Mouse (Mus musculus): Measurements from ENCODE around the gene Uck2. TPM values are rescaled to one million over a fixed set of nuclear protein-coding genes. Genes with fewer than 3 reads are reported as not detected.
A peak's percentile ranks its signal among the peaks of the same experiment; 100 is the strongest.

The Uck2 gene
- polyA plus RNA-seq, 1 experiment = 66.7 TPM

GRCm38 (mm10) chr1:167232918-167233317 is 52.2 kb downstream of the Uck2 start:
- H3K4me3 ChIP-seq = no peak overlapping the region
- peaks cover 18% of the 10 kb centered on the region for H3K36me3 ChIP-seq (ENCODE audit: control insufficient read depth, insufficient read depth)
- H3K27me3 ChIP-seq (ENCODE audit: control insufficient read depth, insufficient read depth, insufficient read length) = no peaks in the 10 kb centered on the region
- TF ChIP-seq TCF12 (IDR thresholded peaks at IDR 0.05; ENCODE audit: insufficient read depth, poor library complexity, severe bottlenecking) = no peak
- no peak for TF ChIP-seq SRF (IDR thresholded peaks at IDR 0.05; ENCODE audit: control insufficient read depth, insufficient read length, low read depth)
- TF ChIP-seq POLR2AphosphoS2 (IDR thresholded peaks at IDR 0.05; ENCODE audit: insufficient read length, low read depth) = no peak
- TF ChIP-seq USF1 (IDR thresholded peaks at IDR 0.05; ENCODE audit: low read depth) = no peak
- TF ChIP-seq CEBPB (IDR thresholded peaks at IDR 0.05; ENCODE audit: insufficient read depth, poor library complexity, severe bottlenecking) = no peak
- no peak for TF ChIP-seq MYOG (IDR thresholded peaks at IDR 0.05; ENCODE audit: control insufficient read depth in 1 of 3, insufficient read depth in 1 of 3, insufficient read length in 2 of 3, low read depth in 2 of 3)
- no peak for TF ChIP-seq REST (IDR thresholded peaks at IDR 0.05; ENCODE audit: insufficient read depth, insufficient read length)
- TF ChIP-seq TCF3 (IDR thresholded peaks at IDR 0.05; ENCODE audit: insufficient read length, low read depth) = no peak
- TF ChIP-seq E2F4 (IDR thresholded peaks at IDR 0.05; ENCODE audit: insufficient read depth) = no peak
- no peak for TF ChIP-seq POLR2A (IDR thresholded peaks at IDR 0.05; ENCODE audit: insufficient read length, low read depth)
- TF ChIP-seq MAX (IDR thresholded peaks at IDR 0.05; ENCODE audit: low read depth) = no peak
- no peak for TF ChIP-seq MYOD1 (IDR thresholded peaks at IDR 0.05; ENCODE audit: control insufficient read depth in 1 of 3, insufficient read length in 2 of 3, low read depth in 2 of 3)
- no peak overlapping the region for H3K4me2 ChIP-seq (ENCODE audit: low read depth)
- peaks cover 7% of the 10 kb centered on the region for H3K79me2 ChIP-seq (ENCODE audit: control insufficient read depth, insufficient read depth)
- no peak overlapping the region for H3ac ChIP-seq (ENCODE audit: control insufficient read depth, insufficient read length)

- no peaks in the 10 kb centered on the region for H3K79me2 ChIP-seq (ENCODE audit: control insufficient read depth, insufficient read depth)
These were observed 53.4 kb downstream of the Uck2 start for GRCm38 (mm10) chr1:167231612-167232283.

GRCm38 (mm10) chr1:167230930-167231611 is 54.0 kb downstream of the Uck2 start:
- Histone ChIP-seq H3K4me3 (no peak overlapping the region), H3K79me2 (ENCODE audit: control insufficient read depth, insufficient read depth) (no peaks in the 10 kb centered on the region), H3K4me2 (ENCODE audit: low read depth) (peak overlapping the region; percentile 66), H3ac (ENCODE audit: control insufficient read depth, insufficient read length) (no peak overlapping the region), H3K36me3 (ENCODE audit: control insufficient read depth, insufficient read depth) (peaks cover 27% of the 10 kb centered on the region), H3K27me3 (ENCODE audit: control insufficient read depth, insufficient read depth, insufficient read length) (no peaks in the 10 kb centered on the region)
- TF ChIP-seq MYOG (IDR thresholded peaks at IDR 0.05; ENCODE audit: control insufficient read depth in 1 of 3, insufficient read depth in 1 of 3, insufficient read length in 2 of 3, low read depth in 2 of 3) = peak in 1 of 3 experiments; percentile 60
- TF ChIP-seq MAX (IDR thresholded peaks at IDR 0.05; ENCODE audit: low read depth) = no peak
- peak in 1 of 3 experiments; percentile 58 for TF ChIP-seq MYOD1 (IDR thresholded peaks at IDR 0.05; ENCODE audit: control insufficient read depth in 1 of 3, insufficient read length in 2 of 3, low read depth in 2 of 3)

More at GRCm38 (mm10) chr1:167231612-167232283, 53.4 kb downstream of the Uck2 start:
- no peak overlapping the region for H3ac ChIP-seq (ENCODE audit: control insufficient read depth, insufficient read length)
- H3K4me2 ChIP-seq (ENCODE audit: low read depth) = peak overlapping the region; percentile 66
- peaks cover 21% of the 10 kb centered on the region for H3K36me3 ChIP-seq (ENCODE audit: control insufficient read depth, insufficient read depth)
- H3K27me3 ChIP-seq (ENCODE audit: control insufficient read depth, insufficient read depth, insufficient read length) = no peaks in the 10 kb centered on the region
- no peak overlapping the region for H3K4me3 ChIP-seq
- TF ChIP-seq TCF12 (IDR thresholded peaks at IDR 0.05; ENCODE audit: insufficient read depth, poor library complexity, severe bottlenecking) (no peak), POLR2AphosphoS2 (IDR thresholded peaks at IDR 0.05; ENCODE audit: insufficient read length, low read depth) (no peak), REST (IDR thresholded peaks at IDR 0.05; ENCODE audit: insufficient read depth, insufficient read length) (no peak), USF1 (IDR thresholded peaks at IDR 0.05; ENCODE audit: low read depth) (no peak), MAX (IDR thresholded peaks at IDR 0.05; ENCODE audit: low read depth) (no peak), POLR2A (IDR thresholded peaks at IDR 0.05; ENCODE audit: insufficient read length, low read depth) (no peak), CEBPB (IDR thresholded peaks at IDR 0.05; ENCODE audit: insufficient read depth, poor library complexity, severe bottlenecking) (no peak), E2F4 (IDR thresholded peaks at IDR 0.05; ENCODE audit: insufficient read depth) (no peak), SRF (IDR thresholded peaks at IDR 0.05; ENCODE audit: control insufficient read depth, insufficient read length, low read depth) (no peak), MYOD1 (IDR thresholded peaks at IDR 0.05; ENCODE audit: control insufficient read depth in 1 of 3, insufficient read length in 2 of 3, low read depth in 2 of 3) (no peak), MYOG (IDR thresholded peaks at IDR 0.05; ENCODE audit: control insufficient read depth in 1 of 3, insufficient read depth in 1 of 3, insufficient read length in 2 of 3, low read depth in 2 of 3) (no peak), TCF3 (IDR thresholded peaks at IDR 0.05; ENCODE audit: insufficient read length, low read depth) (no peak)

GRCm38 (mm10) chr1:167222382-167223010 is 62.6 kb downstream of the Uck2 start:
- H3K4me2 ChIP-seq (ENCODE audit: low read depth) = no peak overlapping the region
- H3ac ChIP-seq (ENCODE audit: control insufficient read depth, insufficient read length) = no peak overlapping the region
- peaks cover 11% of the 10 kb centered on the region for H3K36me3 ChIP-seq (ENCODE audit: control insufficient read depth, insufficient read depth)
- TF ChIP-seq E2F4 (IDR thresholded peaks at IDR 0.05; ENCODE audit: insufficient read depth) = no peak
- TF ChIP-seq REST (IDR thresholded peaks at IDR 0.05; ENCODE audit: insufficient read depth, insufficient read length) = no peak
- TF ChIP-seq MYOD1 (IDR thresholded peaks at IDR 0.05; ENCODE audit: control insufficient read depth in 1 of 3, insufficient read length in 2 of 3, low read depth in 2 of 3) = no peak
- TF ChIP-seq MYOG (IDR thresholded peaks at IDR 0.05; ENCODE audit: control insufficient read depth in 1 of 3, insufficient read depth in 1 of 3, insufficient read length in 2 of 3, low read depth in 2 of 3) = no peak
- no peak for TF ChIP-seq POLR2A (IDR thresholded peaks at IDR 0.05; ENCODE audit: insufficient read length, low read depth)
- H3K79me2 ChIP-seq (ENCODE audit: control insufficient read depth, insufficient read depth) = no peaks in the 10 kb centered on the region
- H3K27me3 ChIP-seq (ENCODE audit: control insufficient read depth, insufficient read depth, insufficient read length) = no peaks in the 10 kb centered on the region
- no peak overlapping the region for H3K4me3 ChIP-seq
